Mouse (Mus musculus) erythroblast, embryonic 14.5 days (primary cell): Measurements from ENCODE around the gene Bicral. TPM values are rescaled to one million over a fixed set of nuclear protein-coding genes. Genes with fewer than 3 reads are reported as not detected.

Experiments used
- H3K27me3 ChIP-seq: 2 replicates; pipeline ENCODE4 v1.6.1; 2012; ENCODE audit warnings: inconsistent platforms; ENCODE audit not compliant: control insufficient read depth
- H3K36me3 ChIP-seq: 2 replicates; pipeline ENCODE4 v1.6.1; 2012; ENCODE audit warnings: mild to moderate bottlenecking, inconsistent platforms; ENCODE audit not compliant: control insufficient read depth
- H3K4me1 ChIP-seq: 2 replicates; pipeline ENCODE4 v1.6.1; 2012; ENCODE audit warnings: inconsistent platforms; ENCODE audit not compliant: control insufficient read depth
- H3K4me3 ChIP-seq: replicated peaks from 2 replicates; pipeline ENCODE3; 2012; ENCODE audit warnings: moderate library complexity, mild to moderate bottlenecking, inconsistent platforms
- H3K9me3 ChIP-seq: 2 replicates; pipeline ENCODE4 v1.6.1; 2012; ENCODE audit warnings: low read length, inconsistent platforms, mixed read lengths; ENCODE audit not compliant: control insufficient read depth
- GATA1 ChIP-seq: IDR thresholded peaks from 2 replicates; pipeline ENCODE4 v1.6.1; 2012; ENCODE audit warnings: low read length, inconsistent platforms, mixed read lengths
- TAL1 ChIP-seq: IDR thresholded peaks from 3 replicates; pipeline ENCODE4 v1.6.1; 2012; ENCODE audit warnings: low read length, inconsistent platforms, mixed read lengths
- polyA plus RNA-seq: library from polyadenylated mRNA; stranded (reverse); fragments of >175 nt; gene quantifications from 2 replicates; pipeline ENCODE4 v1.2.3, GENCODE M21; 2012

The Bicral gene
- polyA plus RNA-seq, 1 experiment: 0.33 TPM

DNA sequence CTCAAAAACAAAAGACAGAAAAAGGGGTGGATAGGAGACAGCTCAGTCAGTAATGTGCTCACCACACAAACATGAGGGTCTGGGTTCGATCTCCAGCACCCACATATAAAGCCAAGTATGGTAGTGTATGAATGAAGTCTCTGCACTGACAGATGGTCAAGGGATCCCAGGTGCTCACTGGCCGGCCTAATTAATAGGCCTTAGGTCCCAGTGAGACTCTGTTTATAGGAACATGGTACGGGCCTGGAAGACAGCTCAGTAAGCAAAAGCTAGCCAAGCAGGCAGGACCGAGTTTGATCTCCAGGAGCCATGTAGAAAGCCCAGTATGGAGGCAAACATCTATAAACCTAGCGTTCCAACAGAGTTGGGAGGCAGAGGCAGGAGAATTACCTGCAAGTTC is 18.8 kb upstream of the Bicral start:
- Histone ChIP-seq H3K9me3 (no peaks in the 10 kb centered on the region), H3K27me3 (no peaks in the 10 kb centered on the region), H3K4me1 (peaks cover 8% of the 10 kb centered on the region), H3K36me3 (no peaks in the 10 kb centered on the region), H3K4me3 (no peak overlapping the region)
- no peak for TF ChIP-seq TAL1
- TF ChIP-seq GATA1: no peak

DNA sequence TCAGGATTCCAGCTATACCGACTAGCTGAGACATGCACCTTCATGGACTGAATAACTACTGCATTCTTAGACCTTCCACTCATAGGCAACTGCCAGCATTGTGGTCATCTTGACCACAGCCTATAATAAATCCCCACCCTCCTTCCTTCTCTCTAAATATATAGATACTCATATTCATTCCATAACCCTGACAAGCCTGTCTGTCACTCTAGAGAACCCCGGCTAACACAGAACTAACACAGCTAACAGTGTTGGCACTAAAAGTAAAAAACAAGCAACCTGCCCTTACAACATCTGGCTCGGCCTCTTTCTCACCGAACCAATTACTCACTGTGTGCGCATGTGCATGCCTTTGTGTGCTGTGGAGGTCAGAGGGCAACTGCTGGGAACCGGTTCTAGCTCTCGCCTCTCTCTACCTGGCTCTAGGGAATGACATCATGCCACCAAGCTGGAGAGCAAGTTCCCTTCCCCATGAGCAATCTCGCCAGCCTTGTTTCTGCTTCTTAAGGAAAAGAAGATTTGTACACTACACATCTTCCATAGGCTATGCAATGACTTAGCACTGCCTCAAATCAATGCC is 18.2 kb upstream of the Bicral start:
- TF ChIP-seq TAL1: no peak
- TF ChIP-seq GATA1: no peak
- H3K27me3 ChIP-seq: no peaks in the 10 kb centered on the region
- H3K4me3 ChIP-seq: no peak overlapping the region
- no peaks in the 10 kb centered on the region for H3K36me3 ChIP-seq
- peaks cover 7% of the 10 kb centered on the region for H3K4me1 ChIP-seq
- H3K9me3 ChIP-seq: no peaks in the 10 kb centered on the region

DNA sequence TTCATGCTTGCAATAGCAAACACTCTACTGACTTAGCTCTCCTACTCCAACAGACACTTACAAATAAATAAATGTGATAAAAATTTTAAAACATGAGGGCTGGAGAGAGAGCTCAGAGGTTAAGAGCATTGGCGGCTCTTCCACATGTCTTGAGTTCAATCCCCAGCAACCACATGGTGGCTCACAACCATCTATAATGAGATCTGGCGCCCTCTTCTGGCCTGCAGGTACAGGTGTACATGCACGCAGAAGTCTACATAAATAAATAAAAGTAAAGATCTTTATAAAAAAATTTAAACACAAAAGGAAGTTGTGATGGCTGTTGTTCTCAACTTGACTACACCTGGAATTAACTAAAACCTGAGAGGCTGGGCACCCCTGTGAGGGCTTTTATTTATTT is 17.3 kb upstream of the Bicral start:
- no peak overlapping the region for H3K4me3 ChIP-seq
- H3K9me3 ChIP-seq: no peaks in the 10 kb centered on the region
- no peaks in the 10 kb centered on the region for H3K36me3 ChIP-seq
- peaks cover 11% of the 10 kb centered on the region for H3K4me1 ChIP-seq
- TF ChIP-seq TAL1 (no peak), GATA1 (no peak)
- no peaks in the 10 kb centered on the region for H3K27me3 ChIP-seq

DNA sequence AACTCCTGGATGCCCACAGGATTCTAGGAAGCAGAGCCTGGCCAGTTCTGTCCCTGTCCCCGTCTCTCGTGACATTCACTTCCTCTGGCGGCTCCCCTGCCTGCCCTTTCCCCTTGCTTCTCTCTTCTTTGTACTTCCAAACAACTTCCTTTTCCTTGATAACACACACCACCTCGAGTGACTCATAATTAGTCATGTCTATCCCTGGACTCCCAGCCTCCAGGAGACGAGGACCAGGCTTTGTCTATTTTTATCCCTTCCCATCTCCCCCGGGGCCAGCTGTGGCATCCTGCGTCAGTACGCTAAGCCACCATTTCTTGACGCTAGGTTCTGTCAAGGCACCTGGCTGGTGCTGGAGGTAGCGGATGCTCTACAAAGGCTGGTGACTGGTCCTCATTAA is 15.9 kb upstream of the Bicral start:
- Histone ChIP-seq H3K4me1 (peaks cover 9% of the 10 kb centered on the region), H3K27me3 (no peaks in the 10 kb centered on the region)

DNA sequence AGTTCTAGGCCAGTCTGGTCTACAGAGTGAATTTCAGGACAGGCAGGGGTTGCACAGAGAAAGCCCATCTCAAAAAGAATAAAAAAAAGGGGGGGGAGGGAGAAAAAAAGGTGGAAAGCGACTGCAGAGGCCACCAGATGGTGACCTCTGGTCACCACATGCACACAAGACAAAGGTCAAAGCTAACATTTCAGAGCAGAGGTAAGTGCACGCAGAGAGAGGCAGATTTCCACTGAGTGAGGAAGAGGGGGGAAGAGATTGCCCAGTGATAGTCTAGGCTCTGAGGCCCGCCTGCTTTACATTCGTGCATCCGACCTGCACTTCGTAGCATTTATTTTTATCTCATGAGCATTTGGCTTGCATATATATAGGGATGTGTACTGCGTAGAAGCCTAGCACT is 14.5 kb upstream of the Bicral start:
- Histone ChIP-seq H3K4me1 (peaks cover 9% of the 10 kb centered on the region), H3K36me3 (no peaks in the 10 kb centered on the region), H3K9me3 (no peaks in the 10 kb centered on the region), H3K4me3 (no peak overlapping the region), H3K27me3 (no peaks in the 10 kb centered on the region)
- TF ChIP-seq TAL1: no peak
- TF ChIP-seq GATA1: no peak

More for the DNA sequence above, 15.9 kb upstream of the Bicral start:
- Histone ChIP-seq H3K4me3 (no peak overlapping the region), H3K9me3 (no peaks in the 10 kb centered on the region), H3K36me3 (no peaks in the 10 kb centered on the region)
- TF ChIP-seq TAL1 (no peak), GATA1 (no peak)

DNA sequence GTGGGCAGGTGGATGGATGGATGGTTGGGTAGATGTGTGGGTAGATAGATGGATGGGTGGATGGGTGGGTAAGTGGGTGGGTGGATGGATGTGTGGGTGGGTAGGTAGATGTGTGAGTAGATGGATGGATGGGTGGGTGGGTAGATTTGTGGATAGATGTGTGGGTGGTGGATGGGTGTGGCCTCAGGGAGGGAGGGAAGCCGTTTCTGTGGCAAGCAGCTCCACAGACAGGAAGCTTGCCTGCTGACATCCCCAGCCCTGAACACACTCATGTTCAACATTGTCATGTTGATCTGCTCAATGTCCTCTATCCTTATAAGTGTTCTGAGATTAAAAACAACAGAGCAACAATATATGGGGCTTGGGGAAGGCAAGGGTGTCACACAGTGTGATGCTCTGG is 12.6 kb upstream of the Bicral start:
- TF ChIP-seq GATA1 (no peak), TAL1 (no peak)
- no peak overlapping the region for H3K4me3 ChIP-seq
- no peaks in the 10 kb centered on the region for H3K36me3 ChIP-seq
- H3K4me1 ChIP-seq: peaks cover 10% of the 10 kb centered on the region
- H3K27me3 ChIP-seq: no peaks in the 10 kb centered on the region
- no peaks in the 10 kb centered on the region for H3K9me3 ChIP-seq

DNA sequence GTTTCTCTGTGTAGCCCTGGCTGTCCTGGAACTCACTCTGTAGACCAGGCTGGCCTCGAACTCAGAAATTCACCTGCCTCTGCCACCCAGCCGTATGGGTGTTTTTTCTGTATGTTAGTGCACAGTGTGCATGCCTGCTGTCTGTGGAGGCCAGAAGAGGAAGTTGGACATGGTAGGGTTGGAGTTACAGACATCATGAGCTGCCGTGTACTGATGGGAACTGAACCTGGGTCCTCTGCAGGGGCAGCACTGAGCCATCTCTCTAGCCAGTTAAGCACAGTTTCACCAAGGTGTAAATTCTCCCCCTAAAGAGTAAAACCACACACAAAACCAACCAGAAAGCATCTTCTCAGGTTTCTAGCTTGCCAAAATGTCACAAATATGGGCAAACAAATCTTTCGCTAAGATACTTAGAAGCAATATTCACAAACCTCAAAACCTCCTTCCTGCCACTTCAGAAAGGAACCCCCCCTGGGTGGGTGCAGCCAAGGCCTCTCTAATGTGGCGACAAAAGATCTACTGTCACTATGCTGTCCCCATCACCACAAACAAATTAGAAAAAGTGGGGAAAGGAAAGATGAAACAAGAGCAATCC is 12.0 kb upstream of the Bicral start:
- Histone ChIP-seq H3K36me3 (no peaks in the 10 kb centered on the region), H3K9me3 (no peaks in the 10 kb centered on the region), H3K4me3 (no peak overlapping the region), H3K4me1 (peaks cover 10% of the 10 kb centered on the region), H3K27me3 (no peaks in the 10 kb centered on the region)
- TF ChIP-seq GATA1: no peak
- no peak for TF ChIP-seq TAL1

DNA sequence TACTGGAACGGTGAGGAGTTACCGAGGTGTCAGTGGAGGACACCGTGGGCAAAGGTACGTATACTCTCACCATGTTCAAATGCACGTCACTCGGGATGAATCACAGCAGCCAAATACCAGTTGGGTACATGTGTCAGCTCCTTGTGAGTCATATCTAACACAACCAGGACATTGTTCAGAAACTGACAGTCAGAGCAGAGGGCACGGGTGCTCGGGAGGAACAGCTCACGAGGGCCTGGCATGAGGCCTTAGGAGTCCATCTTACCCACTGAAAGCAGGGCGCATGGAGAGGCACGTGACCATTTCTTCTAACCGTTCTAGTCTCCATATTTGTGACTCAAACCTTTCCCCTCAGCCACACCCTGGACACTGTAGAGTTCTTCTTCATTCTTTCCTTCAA is 8.6 kb upstream of the Bicral start:
- Histone ChIP-seq H3K27me3 (no peaks in the 10 kb centered on the region), H3K4me1 (peaks cover 21% of the 10 kb centered on the region), H3K4me3 (no peak overlapping the region), H3K9me3 (no peaks in the 10 kb centered on the region), H3K36me3 (no peaks in the 10 kb centered on the region)
- TF ChIP-seq GATA1: no peak
- no peak for TF ChIP-seq TAL1

DNA sequence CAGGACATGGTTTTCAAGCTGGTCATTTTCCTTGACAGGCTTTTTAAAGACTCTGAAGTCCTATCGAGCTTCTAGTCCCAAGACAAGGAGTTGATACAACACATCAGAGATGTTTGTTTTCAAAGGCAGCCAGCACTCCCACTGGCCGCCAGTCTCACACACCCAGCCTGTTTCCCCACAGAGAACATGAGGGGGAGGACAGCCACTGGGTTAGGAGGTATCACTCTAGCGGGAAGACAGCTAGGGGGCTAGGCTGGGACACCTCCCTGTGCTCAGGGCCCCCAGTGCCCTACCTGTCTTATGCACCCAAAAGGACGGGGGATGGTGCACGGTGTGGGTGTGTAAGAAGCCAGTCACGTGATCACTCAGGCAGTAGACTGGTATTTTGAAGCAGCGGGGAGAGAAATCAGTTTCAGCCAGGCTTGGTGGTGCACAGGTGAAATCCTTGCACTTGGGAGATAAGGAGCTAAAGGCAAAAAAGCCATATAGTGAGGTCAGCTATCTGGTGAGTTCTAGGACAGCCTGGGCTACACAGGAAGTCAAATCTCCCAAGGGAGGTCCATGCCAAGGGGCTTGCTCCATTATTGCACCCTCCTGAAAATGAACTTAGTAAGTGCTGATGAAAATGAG is 6.4 kb upstream of the Bicral start:
- Histone ChIP-seq H3K9me3 (no peaks in the 10 kb centered on the region), H3K4me3 (no peak overlapping the region), H3K27me3 (no peaks in the 10 kb centered on the region), H3K4me1 (peaks cover 17% of the 10 kb centered on the region), H3K36me3 (no peaks in the 10 kb centered on the region)
- TF ChIP-seq TAL1 (no peak), GATA1 (no peak)
